Mouse (Mus musculus): ENCODE measurements around the gene Naa35. TPM values are rescaled to one million over a fixed set of nuclear protein-coding genes. Genes with fewer than 3 reads are reported as not detected.

Gene Naa35
- polyA plus RNA-seq, 1 experiment from 2014 or later: 105 TPM

GRCm38 (mm10) chr13:59621643-59622489 is 36.8 kb downstream of the Naa35 start:
- WGBS: 93% methylated on average over 7 of the region's 7 CpGs
- no peak for ATAC-seq (ENCODE audit: low FRiP score, low TSS enrichment)
- H3K4me3 ChIP-seq (ENCODE audit: low read length): no peak overlapping the region
- H3K4me2 ChIP-seq (replicated peaks; ENCODE audit: low read depth, low read length): no peak overlapping the region
- H3K4me1 ChIP-seq (ENCODE audit: insufficient read depth, low read length): no peaks in the 10 kb centered on the region
- H3K9me3 ChIP-seq (ENCODE audit: low read length): no peaks in the 10 kb centered on the region
- no peak overlapping the region for H3K27ac ChIP-seq (ENCODE audit: low read length)
- H3K36me3 ChIP-seq (ENCODE audit: insufficient read depth, low read length): peaks cover 47% of the 10 kb centered on the region
- H3K9ac ChIP-seq (replicated peaks; ENCODE audit: low read length): no peak overlapping the region
- H3K27me3 ChIP-seq (ENCODE audit: insufficient read depth, low read length): no peaks in the 10 kb centered on the region

- Histone ChIP-seq H3K36me3 (ENCODE audit: insufficient read depth, low read length) (peaks cover 51% of the 10 kb centered on the region), H3K4me3 (ENCODE audit: low read length) (no peak overlapping the region), H3K4me2 (replicated peaks; ENCODE audit: low read depth, low read length) (no peak overlapping the region), H3K27me3 (ENCODE audit: insufficient read depth, low read length) (no peaks in the 10 kb centered on the region), H3K9ac (replicated peaks; ENCODE audit: low read length) (no peak overlapping the region), H3K9me3 (ENCODE audit: low read length) (no peaks in the 10 kb centered on the region), H3K27ac (ENCODE audit: low read length) (no peak overlapping the region), H3K4me1 (ENCODE audit: insufficient read depth, low read length) (no peaks in the 10 kb centered on the region)
- WGBS: 60% methylated on average over 3 of the region's 3 CpGs
- no peak for ATAC-seq (ENCODE audit: low FRiP score, low TSS enrichment)
Observed at GRCm38 (mm10) chr13:59624389-59624788, 39.3 kb downstream of the Naa35 start.

- no peak overlapping the region for H3K9ac ChIP-seq (replicated peaks; ENCODE audit: low read length)
- peaks cover 54% of the 10 kb centered on the region for H3K36me3 ChIP-seq (ENCODE audit: insufficient read depth, low read length)
- no peaks in the 10 kb centered on the region for H3K27me3 ChIP-seq (ENCODE audit: insufficient read depth, low read length)
- no peak overlapping the region for H3K4me2 ChIP-seq (replicated peaks; ENCODE audit: low read depth, low read length)
- no peak overlapping the region for H3K27ac ChIP-seq (ENCODE audit: low read length)
- WGBS: 41% methylated on average over 5 of the region's 5 CpGs
- H3K4me1 ChIP-seq (ENCODE audit: insufficient read depth, low read length): no peaks in the 10 kb centered on the region
- ATAC-seq (ENCODE audit: low FRiP score, low TSS enrichment): no peak
- no peak overlapping the region for H3K4me3 ChIP-seq (ENCODE audit: low read length)
- no peaks in the 10 kb centered on the region for H3K9me3 ChIP-seq (ENCODE audit: low read length)
Observed at GRCm38 (mm10) chr13:59624903-59625302, 39.8 kb downstream of the Naa35 start.

GRCm38 (mm10) chr13:59626739-59627138 is 41.7 kb downstream of the Naa35 start:
- Histone ChIP-seq H3K27me3 (ENCODE audit: insufficient read depth, low read length) (no peaks in the 10 kb centered on the region), H3K4me1 (ENCODE audit: insufficient read depth, low read length) (no peaks in the 10 kb centered on the region), H3K4me3 (ENCODE audit: low read length) (no peak overlapping the region), H3K27ac (ENCODE audit: low read length) (no peak overlapping the region), H3K9ac (replicated peaks; ENCODE audit: low read length) (no peak overlapping the region), H3K4me2 (replicated peaks; ENCODE audit: low read depth, low read length) (no peak overlapping the region), H3K36me3 (ENCODE audit: insufficient read depth, low read length) (peaks cover 62% of the 10 kb centered on the region), H3K9me3 (ENCODE audit: low read length) (no peaks in the 10 kb centered on the region)
- ATAC-seq (ENCODE audit: low FRiP score, low TSS enrichment): no peak
- 78% methylated on average over 7 of the region's 7 CpGs for WGBS

GRCm38 (mm10) chr13:59634637-59635036 is 49.6 kb downstream of the Naa35 start:
- WGBS: 70% methylated on average over 5 of the region's 5 CpGs
- ATAC-seq (ENCODE audit: low FRiP score, low TSS enrichment): no peak

GRCm38 (mm10) chr13:59637800-59638199 is 52.7 kb downstream of the Naa35 start:
- Histone ChIP-seq H3K9me3 (ENCODE audit: low read length) (no peaks in the 10 kb centered on the region), H3K27me3 (ENCODE audit: insufficient read depth, low read length) (no peaks in the 10 kb centered on the region), H3K4me2 (replicated peaks; ENCODE audit: low read depth, low read length) (no peak overlapping the region), H3K9ac (replicated peaks; ENCODE audit: low read length) (no peak overlapping the region), H3K4me3 (ENCODE audit: low read length) (no peak overlapping the region), H3K36me3 (ENCODE audit: insufficient read depth, low read length) (peaks cover 41% of the 10 kb centered on the region), H3K27ac (ENCODE audit: low read length) (no peak overlapping the region), H3K4me1 (ENCODE audit: insufficient read depth, low read length) (no peaks in the 10 kb centered on the region)
- WGBS: 86% methylated on average over 7 of the region's 7 CpGs
- no peak for ATAC-seq (ENCODE audit: low FRiP score, low TSS enrichment)

More at GRCm38 (mm10) chr13:59634637-59635036, 49.6 kb downstream of the Naa35 start:
- Histone ChIP-seq H3K4me2 (replicated peaks; ENCODE audit: low read depth, low read length) (no peak overlapping the region), H3K4me1 (ENCODE audit: insufficient read depth, low read length) (no peaks in the 10 kb centered on the region), H3K9me3 (ENCODE audit: low read length) (no peaks in the 10 kb centered on the region), H3K36me3 (ENCODE audit: insufficient read depth, low read length) (peaks cover 64% of the 10 kb centered on the region), H3K4me3 (ENCODE audit: low read length) (no peak overlapping the region), H3K27me3 (ENCODE audit: insufficient read depth, low read length) (no peaks in the 10 kb centered on the region), H3K9ac (replicated peaks; ENCODE audit: low read length) (no peak overlapping the region), H3K27ac (ENCODE audit: low read length) (no peak overlapping the region)

- no peak overlapping the region for H3K4me3 ChIP-seq (ENCODE audit: low read length)
- H3K4me1 ChIP-seq (ENCODE audit: insufficient read depth, low read length): no peaks in the 10 kb centered on the region
- H3K9me3 ChIP-seq (ENCODE audit: low read length): no peaks in the 10 kb centered on the region
- H3K4me2 ChIP-seq (replicated peaks; ENCODE audit: low read depth, low read length): no peak overlapping the region
- H3K27ac ChIP-seq (ENCODE audit: low read length): no peak overlapping the region
- no peak for ATAC-seq (ENCODE audit: low FRiP score, low TSS enrichment)
- 87% methylated on average over 16 of the region's 16 CpGs for WGBS
- H3K27me3 ChIP-seq (ENCODE audit: insufficient read depth, low read length): no peaks in the 10 kb centered on the region
- H3K36me3 ChIP-seq (ENCODE audit: insufficient read depth, low read length): peaks cover 27% of the 10 kb centered on the region
- H3K9ac ChIP-seq (replicated peaks; ENCODE audit: low read length): no peak overlapping the region
Observed at GRCm38 (mm10) chr13:59639368-59640177, 54.5 kb downstream of the Naa35 start.

- Histone ChIP-seq H3K36me3 (ENCODE audit: insufficient read depth, low read length) (peaks cover 21% of the 10 kb centered on the region), H3K27ac (ENCODE audit: low read length) (no peak overlapping the region)
- WGBS: 81% methylated on average over 6 of the region's 6 CpGs
Observed at GRCm38 (mm10) chr13:59640178-59640440, 55.0 kb downstream of the Naa35 start.

GRCm38 (mm10) chr13:59642818-59643217 is 57.8 kb downstream of the Naa35 start:
- WGBS: 93% methylated on average over 2 of the region's 2 CpGs
- peaks cover 6% of the 10 kb centered on the region for H3K36me3 ChIP-seq (ENCODE audit: insufficient read depth, low read length)
- H3K4me2 ChIP-seq (replicated peaks; ENCODE audit: low read depth, low read length): no peak overlapping the region
- H3K27ac ChIP-seq (ENCODE audit: low read length): no peak overlapping the region
- H3K4me1 ChIP-seq (ENCODE audit: insufficient read depth, low read length): peaks cover 18% of the 10 kb centered on the region
- H3K9me3 ChIP-seq (ENCODE audit: low read length): no peaks in the 10 kb centered on the region
- no peaks in the 10 kb centered on the region for H3K27me3 ChIP-seq (ENCODE audit: insufficient read depth, low read length)
- no peak overlapping the region for H3K4me3 ChIP-seq (ENCODE audit: low read length)
- ATAC-seq (ENCODE audit: low FRiP score, low TSS enrichment): no peak
- H3K9ac ChIP-seq (replicated peaks; ENCODE audit: low read length): no peak overlapping the region

More at GRCm38 (mm10) chr13:59640178-59640440, 55.0 kb downstream of the Naa35 start:
- H3K4me2 ChIP-seq (replicated peaks; ENCODE audit: low read depth, low read length): no peak overlapping the region
- H3K4me3 ChIP-seq (ENCODE audit: low read length): no peak overlapping the region
- H3K9ac ChIP-seq (replicated peaks; ENCODE audit: low read length): no peak overlapping the region
- ATAC-seq (ENCODE audit: low FRiP score, low TSS enrichment): no peak
- H3K4me1 ChIP-seq (ENCODE audit: insufficient read depth, low read length): no peaks in the 10 kb centered on the region
- H3K27me3 ChIP-seq (ENCODE audit: insufficient read depth, low read length): no peaks in the 10 kb centered on the region
- H3K9me3 ChIP-seq (ENCODE audit: low read length): no peaks in the 10 kb centered on the region

GRCm38 (mm10) chr13:59645491-59645890 is 60.4 kb downstream of the Naa35 start:
- ATAC-seq (ENCODE audit: low FRiP score, low TSS enrichment): no peak
- no peak overlapping the region for H3K9ac ChIP-seq (replicated peaks; ENCODE audit: low read length)
- H3K9me3 ChIP-seq (ENCODE audit: low read length): no peaks in the 10 kb centered on the region
- no peak overlapping the region for H3K27ac ChIP-seq (ENCODE audit: low read length)
- H3K4me2 ChIP-seq (replicated peaks; ENCODE audit: low read depth, low read length): no peak overlapping the region
- peaks cover 8% of the 10 kb centered on the region for H3K36me3 ChIP-seq (ENCODE audit: insufficient read depth, low read length)
- peaks cover 23% of the 10 kb centered on the region for H3K4me1 ChIP-seq (ENCODE audit: insufficient read depth, low read length)
- WGBS: 82% methylated on average over 3 of the region's 3 CpGs
- no peaks in the 10 kb centered on the region for H3K27me3 ChIP-seq (ENCODE audit: insufficient read depth, low read length)
- no peak overlapping the region for H3K4me3 ChIP-seq (ENCODE audit: low read length)
